Mouse (Mus musculus) spleen, adult 2 months (tissue): ENCODE data around the gene Mtg1.
A peak's percentile ranks its signal among the peaks of the same experiment; 100 is the strongest.

Experiments used
- CTCF ChIP-seq: fragments of 200-500 bp; IDR thresholded peaks from 2 replicates; pipeline ENCODE4 v1.5.1; 2011; ENCODE audit warnings: mild to moderate bottlenecking, inconsistent platforms; ENCODE audit not compliant: insufficient read depth, insufficient read length, insufficient replicate concordance; ENCODE audit errors: extremely low read depth
- POLR2A ChIP-seq: fragments of 200-500 bp; IDR thresholded peaks from 2 replicates; pipeline ENCODE4 v1.6.1; 2011; ENCODE audit warnings: low read depth, low read length, inconsistent platforms

- TF ChIP-seq CTCF: peak; percentile 37; the same call in 1 of the 2 replicates
- no peak for TF ChIP-seq POLR2A
Observed at GRCm38 (mm10) chr7:140186646-140187620, 49.6 kb downstream of the Mtg1 start.
